Mouse (Mus musculus) spleen, adult 2 months (tissue): ENCODE measurements around the gene Ppp2r5e. TPM values are rescaled to one million over a fixed set of nuclear protein-coding genes. Genes with fewer than 3 reads are reported as not detected.

Source experiments
- DNase-seq, 2 experiments: peaks; one replicate each; pipeline versions ENCODE4 v3.0.0 to v3.0.0-alpha.2; 2012 to 2021; ENCODE audit warnings: low spot score in 2 of 2, low read depth in 1 of 2
- H3K27ac ChIP-seq: fragments of 200-500 bp; 2 replicates; pipeline ENCODE4 v1.5.1; 2012; ENCODE audit warnings: low read length, inconsistent platforms; ENCODE audit not compliant: insufficient read depth
- H3K27me3 ChIP-seq: fragments of 200-500 bp; 2 replicates; pipeline ENCODE4 v1.6.1; 2012; ENCODE audit warnings: mild to moderate bottlenecking, moderate library complexity, low read length, inconsistent platforms; ENCODE audit not compliant: control insufficient read depth, insufficient read depth
- H3K36me3 ChIP-seq: fragments of 200-500 bp; 2 replicates; pipeline ENCODE4 v1.6.1; 2012; ENCODE audit warnings: mild to moderate bottlenecking, low read length, inconsistent platforms; ENCODE audit not compliant: control insufficient read depth, insufficient read depth
- H3K4me1 ChIP-seq: fragments of 200-500 bp; 2 replicates; pipeline ENCODE4 v1.6.1; 2011; ENCODE audit warnings: inconsistent platforms; ENCODE audit not compliant: control insufficient read depth, insufficient read depth, insufficient read length
- H3K4me3 ChIP-seq: fragments of 200-500 bp; 2 replicates; pipeline ENCODE4 v1.5.1; 2011; ENCODE audit warnings: mild to moderate bottlenecking, inconsistent platforms; ENCODE audit not compliant: insufficient read depth, insufficient read length; ENCODE audit errors: extremely low read depth
- CTCF ChIP-seq: fragments of 200-500 bp; IDR thresholded peaks from 2 replicates; pipeline ENCODE4 v1.5.1; 2011; ENCODE audit warnings: mild to moderate bottlenecking, inconsistent platforms; ENCODE audit not compliant: insufficient read depth, insufficient read length, insufficient replicate concordance; ENCODE audit errors: extremely low read depth
- POLR2A ChIP-seq: fragments of 200-500 bp; IDR thresholded peaks from 2 replicates; pipeline ENCODE4 v1.6.1; 2011; ENCODE audit warnings: low read depth, low read length, inconsistent platforms
- whole genome bisulfite sequencing: fragments of 180-500 bp; shearing (Covaris S2); methylation state at CpG from one replicate; pipeline ENCODE4 v1.1.7; 2018; 5-methylcytosine and 5-hydroxymethylcytosine counted together
- polyA plus RNA-seq: library from polyadenylated mRNA; depleted of rRNA; stranded (reverse); fragments of >200 nt; gene quantifications from 2 replicates; pipeline ENCODE4 v1.2.3, GENCODE M21; 2012; rRNA removed

Gene Ppp2r5e
- 10.5 and 14.6 TPM in 2 replicates for polyA plus RNA-seq

GRCm38 (mm10) chr12:75596154-75597002 is at the start of gene Ppp2r5e:
Gene Ppp2r5e, minus strand, starts transcription at chr12:75596245.
- under 1% methylated on average over 70 of the region's 72 CpGs for WGBS
- Histone ChIP-seq H3K27ac (peak within 1 kb of the TSS; percentile 99), H3K4me1 (peaks cover 3% of the 10 kb centered on the region; the same call in 1 of the 2 replicates), H3K4me3 (peak within 1 kb of the TSS; percentile 96), H3K36me3 (peaks cover 8% of the 10 kb centered on the region), H3K27me3 (no peaks in the 10 kb centered on the region)
- DNase-seq = peak; percentile 94 to 99
- TF ChIP-seq CTCF (no peak), POLR2A (peak; percentile 89)

DNA sequence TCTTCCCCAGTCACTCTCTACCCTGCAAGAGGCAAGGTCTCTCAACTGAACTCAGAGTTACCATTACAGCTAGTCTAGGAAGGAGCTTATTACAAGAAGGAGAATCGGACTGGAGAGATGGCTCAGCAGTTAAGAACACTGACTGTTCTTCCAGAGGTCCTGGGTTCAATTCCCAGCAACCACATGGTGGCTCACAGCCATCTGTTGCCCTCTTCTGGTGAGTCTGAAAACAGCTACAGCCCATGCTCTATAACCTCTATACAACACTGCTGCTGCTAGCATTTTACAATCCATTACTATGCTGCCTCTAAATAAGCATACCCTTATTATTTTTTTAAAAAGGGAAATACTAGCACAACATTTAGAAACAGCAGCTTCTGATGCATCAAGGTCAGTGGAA is 49.7 kb upstream of the Ppp2r5e start:
- no peaks in the 10 kb centered on the region for H3K36me3 ChIP-seq
- no peak overlapping the region for H3K4me3 ChIP-seq
- H3K4me1 ChIP-seq = no peaks in the 10 kb centered on the region
- TF ChIP-seq POLR2A = no peak
- no peak for TF ChIP-seq CTCF
- no peaks in the 10 kb centered on the region for H3K27me3 ChIP-seq
- WGBS = 88% methylated on average over 1 of the region's 1 CpGs
- DNase-seq = no peak
- H3K27ac ChIP-seq = no peak overlapping the region

DNA sequence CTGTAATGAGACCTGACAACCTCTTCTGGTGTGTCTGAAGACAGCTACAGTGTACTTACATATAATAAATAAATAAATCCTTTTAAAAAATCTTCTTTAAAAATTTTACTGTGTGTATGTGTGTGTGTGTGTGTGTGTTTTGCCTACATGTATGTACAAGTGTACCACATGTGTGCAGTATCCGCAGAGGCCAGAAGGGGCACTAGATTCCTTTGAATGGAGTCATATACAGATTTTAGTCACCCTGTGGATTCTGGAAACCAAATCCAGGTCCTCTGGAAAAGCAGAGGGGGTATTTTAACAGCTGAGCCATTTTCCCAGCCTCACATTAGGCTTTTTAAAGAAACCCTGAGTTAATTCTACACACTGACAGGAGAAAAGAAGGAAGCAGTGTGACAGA is 45.7 kb upstream of the Ppp2r5e start:
- Histone ChIP-seq H3K27ac (no peak overlapping the region), H3K27me3 (no peaks in the 10 kb centered on the region), H3K4me1 (peaks cover 4% of the 10 kb centered on the region; the same call in 1 of the 2 replicates), H3K4me3 (no peak overlapping the region), H3K36me3 (no peaks in the 10 kb centered on the region)
- 100% methylated on average over 1 of the region's 1 CpGs for WGBS
- no peak for TF ChIP-seq POLR2A
- TF ChIP-seq CTCF = no peak
- DNase-seq = no peak

DNA sequence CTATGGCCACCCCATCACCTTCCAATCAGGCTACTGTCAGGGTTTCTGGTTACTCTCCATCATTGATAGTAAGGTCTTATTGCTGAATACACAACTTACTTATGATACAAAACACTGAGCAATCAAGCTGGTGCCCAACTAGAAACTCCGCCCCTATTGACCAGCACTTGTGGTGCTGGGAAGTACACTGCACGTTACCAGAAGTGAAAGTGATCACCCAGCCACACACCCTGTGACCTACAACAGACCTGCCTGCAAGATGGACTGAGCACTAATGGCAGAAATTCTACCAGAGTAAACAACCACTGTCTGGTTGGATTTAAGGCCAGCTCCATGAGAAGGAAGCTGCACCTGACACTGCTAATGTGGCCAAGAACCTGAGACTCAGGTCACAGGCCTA is 42.3 kb upstream of the Ppp2r5e start:
- Histone ChIP-seq H3K4me3 (no peak overlapping the region), H3K27me3 (no peaks in the 10 kb centered on the region), H3K36me3 (no peaks in the 10 kb centered on the region), H3K27ac (no peak overlapping the region), H3K4me1 (peaks cover 4% of the 10 kb centered on the region; the same call in 1 of the 2 replicates)
- no peak for TF ChIP-seq CTCF
- no peak for TF ChIP-seq POLR2A
- 62% methylated on average over 2 of the region's 2 CpGs for WGBS
- DNase-seq = no peak

DNA sequence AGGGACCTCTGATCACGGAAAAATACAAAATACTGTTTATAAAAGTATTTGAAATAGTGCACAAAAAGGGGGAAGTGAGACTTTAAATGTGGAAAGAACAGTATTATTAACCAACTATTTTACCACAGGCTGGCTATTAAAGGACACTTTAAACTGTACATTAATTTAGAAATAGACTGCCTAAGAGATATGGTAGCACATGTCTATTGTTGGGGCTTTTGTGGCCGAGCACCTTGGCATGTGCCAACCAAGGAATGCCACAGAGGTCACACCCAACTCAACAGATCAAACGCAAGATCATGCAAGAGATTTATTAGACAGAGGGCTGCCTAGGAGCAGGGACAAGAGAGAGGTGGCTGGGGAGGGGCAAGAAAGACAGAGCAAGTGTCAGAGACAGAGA is 41.1 kb upstream of the Ppp2r5e start:
- no peak overlapping the region for H3K4me3 ChIP-seq
- no peaks in the 10 kb centered on the region for H3K36me3 ChIP-seq
- peaks cover 4% of the 10 kb centered on the region; the same call in 1 of the 2 replicates for H3K4me1 ChIP-seq
- no peak overlapping the region; the same call in 1 of the 2 replicates for H3K27ac ChIP-seq
- no peak for DNase-seq
- no peaks in the 10 kb centered on the region for H3K27me3 ChIP-seq
- TF ChIP-seq POLR2A (no peak), CTCF (no peak)
- WGBS = 42% methylated on average over 3 of the region's 3 CpGs

DNA sequence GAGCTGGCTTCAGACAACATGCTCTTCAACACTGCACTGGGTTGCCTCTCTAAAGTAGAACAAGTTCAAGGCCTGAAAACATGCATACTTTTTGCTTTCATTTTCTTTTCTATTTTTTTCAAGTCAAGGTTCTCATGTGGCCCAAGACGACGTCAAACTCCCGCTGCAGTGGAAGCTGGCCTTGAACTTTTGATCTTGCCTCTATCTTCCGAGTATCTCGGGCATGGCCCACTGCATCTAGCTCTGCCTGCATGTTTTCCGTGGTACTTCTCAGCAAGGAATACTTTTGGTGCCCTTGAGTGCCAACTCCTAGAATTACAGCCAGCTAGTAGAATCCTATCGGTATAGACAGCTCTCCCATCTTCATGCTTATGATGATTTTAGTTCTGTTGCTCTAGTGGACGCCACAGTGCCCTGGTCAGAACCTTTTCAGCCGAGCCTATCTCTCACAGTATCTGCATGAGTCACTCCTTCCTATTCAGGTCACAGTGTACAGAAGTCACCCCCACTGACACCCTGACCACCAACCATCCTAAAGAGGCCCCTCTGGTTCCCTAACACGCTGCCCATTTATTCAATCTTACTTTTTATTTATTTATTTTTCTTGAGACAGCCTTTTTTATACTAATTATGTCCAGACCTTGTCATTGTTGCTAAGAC is 39.9 kb upstream of the Ppp2r5e start:
- H3K4me3 ChIP-seq = no peak overlapping the region
- WGBS = 82% methylated on average over 10 of the region's 10 CpGs
- peaks cover 4% of the 10 kb centered on the region; the same call in 1 of the 2 replicates for H3K4me1 ChIP-seq
- no peaks in the 10 kb centered on the region for H3K36me3 ChIP-seq
- H3K27ac ChIP-seq = no peak overlapping the region
- no peak for DNase-seq
- no peak for TF ChIP-seq CTCF
- no peak for TF ChIP-seq POLR2A
- no peaks in the 10 kb centered on the region for H3K27me3 ChIP-seq
